Mouse (Mus musculus): Measurements from ENCODE around the gene Srrd. TPM values are rescaled to one million over a fixed set of nuclear protein-coding genes. Genes with fewer than 3 reads are reported as not detected.
A peak's percentile ranks its signal among the peaks of the same experiment; 100 is the strongest.

Srrd gene
- polyA plus RNA-seq, 1 experiment from 2014 or later: 10.4 TPM

GRCm38 (mm10) chr5:112369326-112369725 lies 26.5 kb upstream of the Srrd start:
- Histone ChIP-seq H3K36me3 (ENCODE audit: inconsistent target) (peaks cover 88% of the 10 kb centered on the region), H3K4me3 (ENCODE audit: inconsistent target) (no peak overlapping the region), H3K79me2 (ENCODE audit: inconsistent target) (no peaks in the 10 kb centered on the region), H3K27ac (no peak overlapping the region)
- 85% methylated on average over 13 of the region's 13 CpGs for WGBS (ENCODE audit: missing documents)

DNA sequence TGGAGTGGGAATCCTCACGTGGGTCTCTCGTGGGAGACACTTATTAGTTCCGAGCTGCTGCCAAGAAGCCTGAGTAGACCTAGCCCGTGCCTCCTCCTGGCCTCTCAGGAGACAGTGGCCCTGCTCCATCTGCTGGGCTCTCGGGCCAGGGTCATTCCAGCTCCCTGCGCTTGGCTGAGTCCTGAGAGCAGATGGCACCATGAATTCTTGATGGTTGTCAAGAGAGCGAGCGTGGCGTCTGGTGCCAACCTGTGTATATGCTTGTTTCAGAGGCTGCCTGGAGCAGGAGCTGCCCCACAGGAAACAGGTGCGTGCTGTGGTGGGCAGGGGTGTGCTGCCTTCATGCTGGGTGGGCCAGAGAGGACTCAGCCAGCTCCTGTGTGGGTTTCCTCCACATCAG lies 25.8 kb upstream of the Srrd start:
- Histone ChIP-seq H3K79me2 (ENCODE audit: inconsistent target) (no peaks in the 10 kb centered on the region), H3K4me3 (ENCODE audit: inconsistent target) (no peak overlapping the region), H3K36me3 (ENCODE audit: inconsistent target) (peaks cover 88% of the 10 kb centered on the region), H3K27ac (no peak overlapping the region)
- WGBS (ENCODE audit: missing documents): 92% methylated on average over 10 of the region's 10 CpGs

GRCm38 (mm10) chr5:112367929-112368328 lies 25.1 kb upstream of the Srrd start:
- 79% methylated on average over 12 of the region's 12 CpGs for WGBS (ENCODE audit: missing documents)
- Histone ChIP-seq H3K27ac (no peak overlapping the region), H3K79me2 (ENCODE audit: inconsistent target) (no peaks in the 10 kb centered on the region), H3K36me3 (ENCODE audit: inconsistent target) (peaks cover 88% of the 10 kb centered on the region), H3K4me3 (ENCODE audit: inconsistent target) (no peak overlapping the region)

DNA sequence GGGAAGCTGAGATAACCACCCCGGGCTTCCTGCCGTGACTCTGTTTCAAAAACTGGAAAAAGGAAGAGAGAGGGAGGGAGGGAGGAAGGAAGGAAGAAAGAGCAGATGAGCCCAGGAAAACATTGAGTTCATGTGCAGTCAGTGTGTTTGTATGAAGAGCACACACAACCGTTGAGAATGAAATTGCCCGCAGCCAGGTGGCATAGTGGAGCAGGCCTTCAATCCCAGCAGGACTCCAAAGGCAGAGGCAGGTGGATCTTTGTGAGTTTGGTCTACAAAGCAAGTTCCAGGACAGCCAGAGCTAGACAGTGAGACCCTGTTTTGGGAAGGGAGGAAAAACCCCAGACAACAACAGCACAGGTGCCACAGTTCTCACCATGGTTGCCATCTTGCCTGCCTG lies 24.5 kb upstream of the Srrd start:
- 89% methylated on average over 4 of the region's 4 CpGs for WGBS (ENCODE audit: missing documents)
- H3K4me3 ChIP-seq (ENCODE audit: inconsistent target): no peak overlapping the region
- H3K36me3 ChIP-seq (ENCODE audit: inconsistent target): peaks cover 85% of the 10 kb centered on the region
- H3K79me2 ChIP-seq (ENCODE audit: inconsistent target): no peaks in the 10 kb centered on the region
- H3K27ac ChIP-seq: no peak overlapping the region

- H3K79me2 ChIP-seq (ENCODE audit: inconsistent target): no peaks in the 10 kb centered on the region
- H3K27ac ChIP-seq: no peak overlapping the region
- H3K36me3 ChIP-seq (ENCODE audit: inconsistent target): peaks cover 85% of the 10 kb centered on the region
- whole genome bisulfite sequencing (ENCODE audit: missing documents): 94% methylated on average over 6 of the region's 6 CpGs
- no peak overlapping the region for H3K4me3 ChIP-seq (ENCODE audit: inconsistent target)
These were observed 24.0 kb upstream of the Srrd start for GRCm38 (mm10) chr5:112366879-112367278.

- no peaks in the 10 kb centered on the region for H3K79me2 ChIP-seq (ENCODE audit: inconsistent target)
- 93% methylated on average over 10 of the region's 10 CpGs for WGBS (ENCODE audit: missing documents)
- H3K4me3 ChIP-seq (ENCODE audit: inconsistent target): no peak overlapping the region
- peaks cover 63% of the 10 kb centered on the region for H3K36me3 ChIP-seq (ENCODE audit: inconsistent target)
- no peak overlapping the region for H3K27ac ChIP-seq
These were observed 21.5 kb upstream of the Srrd start for GRCm38 (mm10) chr5:112364184-112364797.

- no peak overlapping the region for H3K27ac ChIP-seq
- 100% methylated on average over 3 of the region's 3 CpGs for WGBS (ENCODE audit: missing documents)
- peaks cover 43% of the 10 kb centered on the region for H3K36me3 ChIP-seq (ENCODE audit: inconsistent target)
- no peak overlapping the region for H3K4me3 ChIP-seq (ENCODE audit: inconsistent target)
- H3K79me2 ChIP-seq (ENCODE audit: inconsistent target): no peaks in the 10 kb centered on the region
These were observed 17.2 kb upstream of the Srrd start for GRCm38 (mm10) chr5:112360077-112360476.

- H3K4me3 ChIP-seq (ENCODE audit: inconsistent target): no peak overlapping the region
- no peaks in the 10 kb centered on the region for H3K79me2 ChIP-seq (ENCODE audit: inconsistent target)
- 87% methylated on average over 4 of the region's 4 CpGs for WGBS (ENCODE audit: missing documents)
- H3K27ac ChIP-seq: no peak overlapping the region
- peaks cover 40% of the 10 kb centered on the region for H3K36me3 ChIP-seq (ENCODE audit: inconsistent target)
These were observed 16.7 kb upstream of the Srrd start for GRCm38 (mm10) chr5:112359520-112359919.

DNA sequence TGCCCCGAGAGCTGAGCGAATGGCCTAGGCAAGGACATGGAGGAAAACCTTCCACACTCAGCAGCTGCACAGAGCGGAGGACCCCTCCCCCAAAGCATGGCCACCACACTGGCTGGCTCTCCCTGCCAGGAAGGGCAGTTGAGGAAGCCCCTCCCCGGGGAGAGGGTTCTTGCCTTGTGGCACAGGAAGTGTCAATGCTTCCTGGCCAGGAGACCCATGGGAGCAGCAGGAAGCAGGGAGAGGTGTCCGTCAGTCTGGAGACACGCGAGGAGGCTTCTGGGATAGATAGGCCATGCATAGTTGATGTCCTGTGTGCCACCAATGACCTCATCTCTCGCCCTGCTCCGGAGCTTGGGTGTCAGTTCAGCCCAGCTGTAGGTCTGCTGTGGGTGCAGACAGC lies 13.5 kb upstream of the Srrd start:
- Histone ChIP-seq H3K79me2 (ENCODE audit: inconsistent target) (no peaks in the 10 kb centered on the region), H3K4me3 (ENCODE audit: inconsistent target) (no peak overlapping the region), H3K27ac (no peak overlapping the region), H3K36me3 (ENCODE audit: inconsistent target) (peaks cover 37% of the 10 kb centered on the region)
- WGBS (ENCODE audit: missing documents): 91% methylated on average over 9 of the region's 9 CpGs

DNA sequence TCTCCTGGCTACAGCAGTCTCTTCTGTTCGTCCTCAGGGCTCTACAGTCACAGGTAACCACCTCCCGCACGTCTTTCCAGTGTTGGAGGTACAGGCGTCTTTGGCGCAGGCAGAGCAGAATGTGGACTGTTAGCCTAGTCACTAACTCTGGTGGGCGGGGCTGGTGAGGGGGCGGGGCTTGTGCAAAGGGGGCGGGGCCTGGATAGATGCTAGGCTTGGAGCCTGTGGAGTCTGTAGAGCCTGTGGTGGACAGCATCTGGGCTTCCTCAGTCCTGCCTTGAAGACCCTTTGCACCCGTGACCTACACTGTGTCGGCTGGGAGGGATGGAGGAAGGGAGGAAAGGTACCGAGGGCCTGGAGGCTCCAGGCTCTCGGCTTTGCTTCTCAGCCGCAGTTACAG lies 13.1 kb upstream of the Srrd start, which contains the start of gene Gm6583:
Gm6583 (minus strand) TSS at position 124 of the 400 bp plus-strand sequence.
- Histone ChIP-seq H3K36me3 (ENCODE audit: inconsistent target) (peaks cover 41% of the 10 kb centered on the region), H3K79me2 (ENCODE audit: inconsistent target) (no peaks in the 10 kb centered on the region), H3K4me3 (ENCODE audit: inconsistent target) (no peak within 1 kb of the TSS), H3K27ac (peak within 1 kb of the TSS; percentile 31; the same call in 1 of the 2 replicates)
- WGBS (ENCODE audit: missing documents): 95% methylated on average over 7 of the region's 13 CpGs

- no peak overlapping the region for H3K4me3 ChIP-seq (ENCODE audit: inconsistent target)
- 38% methylated on average over 6 of the region's 6 CpGs for WGBS (ENCODE audit: missing documents)
- H3K36me3 ChIP-seq (ENCODE audit: inconsistent target): peaks cover 45% of the 10 kb centered on the region
- no peaks in the 10 kb centered on the region for H3K79me2 ChIP-seq (ENCODE audit: inconsistent target)
- peak overlapping the region; percentile 31; the same call in 1 of the 2 replicates for H3K27ac ChIP-seq
These were observed 12.7 kb upstream of the Srrd start for GRCm38 (mm10) chr5:112355493-112355892.

DNA sequence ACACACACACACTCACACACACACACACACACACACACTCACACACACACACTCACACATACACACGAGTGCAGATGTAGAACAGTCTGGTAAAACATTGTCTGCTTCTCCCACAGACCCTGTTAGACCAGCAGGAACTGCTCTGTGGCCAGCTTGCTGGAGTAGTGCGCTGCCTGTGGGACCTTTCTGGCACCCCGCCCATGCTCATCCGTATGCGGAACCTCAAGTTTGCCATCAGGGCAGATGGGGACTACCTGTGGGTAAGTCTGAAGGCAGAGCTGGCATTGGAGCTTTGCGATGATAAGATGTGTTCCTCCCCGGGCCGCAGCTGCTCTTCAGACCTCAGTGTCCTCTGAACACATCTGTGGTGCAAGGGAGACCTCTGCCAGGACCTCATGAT lies 6.3 kb upstream of the Srrd start:
- Histone ChIP-seq H3K36me3 (ENCODE audit: inconsistent target) (peaks cover 67% of the 10 kb centered on the region), H3K27ac (no peak overlapping the region), H3K4me3 (ENCODE audit: inconsistent target) (no peak overlapping the region), H3K79me2 (ENCODE audit: inconsistent target) (peaks cover 8% of the 10 kb centered on the region; the same call in 1 of the 2 replicates)
- 87% methylated on average over 7 of the region's 8 CpGs for WGBS (ENCODE audit: missing documents)

DNA sequence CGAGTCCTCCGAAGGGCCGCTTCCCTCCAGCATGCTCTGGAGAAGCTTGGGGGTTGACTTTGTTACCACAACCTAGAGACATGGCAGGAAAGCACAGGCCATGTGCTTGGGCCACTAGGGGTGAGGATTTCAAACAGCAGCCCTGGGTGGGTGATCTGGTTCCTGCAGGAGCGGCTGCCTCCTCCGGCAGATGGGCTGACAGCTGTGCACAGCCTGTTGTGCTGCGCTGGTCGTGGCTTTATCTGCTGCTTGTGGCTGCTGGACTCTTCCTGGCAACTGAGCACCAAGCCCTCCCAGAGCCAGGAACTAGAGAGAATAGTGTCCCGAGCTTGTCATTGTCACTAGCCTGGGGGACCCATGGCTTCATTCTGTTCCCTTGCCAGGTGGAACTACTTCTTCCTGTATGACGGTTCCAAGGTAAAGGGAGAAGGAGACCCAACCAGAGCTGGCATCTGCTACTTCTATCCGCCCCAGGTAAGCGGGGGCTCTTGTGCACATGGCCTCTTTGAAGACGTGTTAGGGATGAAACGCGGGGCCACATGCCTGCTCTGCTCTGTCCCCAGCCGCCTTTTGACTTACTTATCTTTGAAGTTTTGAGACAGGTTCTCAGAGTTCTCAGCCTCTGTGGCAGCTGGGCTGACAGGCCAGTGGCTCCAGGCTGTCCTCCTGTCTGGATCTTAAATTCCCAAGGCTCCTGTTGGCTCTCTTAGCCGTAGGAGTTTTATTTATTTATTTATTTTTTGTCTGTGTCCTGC lies 3.5 kb upstream of the Srrd start:
- peaks cover 48% of the 10 kb centered on the region for H3K36me3 ChIP-seq (ENCODE audit: inconsistent target)
- WGBS (ENCODE audit: missing documents): 96% methylated on average over 16 of the region's 16 CpGs
- no peak overlapping the region for H3K4me3 ChIP-seq (ENCODE audit: inconsistent target)
- H3K27ac ChIP-seq: no peak overlapping the region
- peaks cover 17% of the 10 kb centered on the region for H3K79me2 ChIP-seq (ENCODE audit: inconsistent target)

DNA sequence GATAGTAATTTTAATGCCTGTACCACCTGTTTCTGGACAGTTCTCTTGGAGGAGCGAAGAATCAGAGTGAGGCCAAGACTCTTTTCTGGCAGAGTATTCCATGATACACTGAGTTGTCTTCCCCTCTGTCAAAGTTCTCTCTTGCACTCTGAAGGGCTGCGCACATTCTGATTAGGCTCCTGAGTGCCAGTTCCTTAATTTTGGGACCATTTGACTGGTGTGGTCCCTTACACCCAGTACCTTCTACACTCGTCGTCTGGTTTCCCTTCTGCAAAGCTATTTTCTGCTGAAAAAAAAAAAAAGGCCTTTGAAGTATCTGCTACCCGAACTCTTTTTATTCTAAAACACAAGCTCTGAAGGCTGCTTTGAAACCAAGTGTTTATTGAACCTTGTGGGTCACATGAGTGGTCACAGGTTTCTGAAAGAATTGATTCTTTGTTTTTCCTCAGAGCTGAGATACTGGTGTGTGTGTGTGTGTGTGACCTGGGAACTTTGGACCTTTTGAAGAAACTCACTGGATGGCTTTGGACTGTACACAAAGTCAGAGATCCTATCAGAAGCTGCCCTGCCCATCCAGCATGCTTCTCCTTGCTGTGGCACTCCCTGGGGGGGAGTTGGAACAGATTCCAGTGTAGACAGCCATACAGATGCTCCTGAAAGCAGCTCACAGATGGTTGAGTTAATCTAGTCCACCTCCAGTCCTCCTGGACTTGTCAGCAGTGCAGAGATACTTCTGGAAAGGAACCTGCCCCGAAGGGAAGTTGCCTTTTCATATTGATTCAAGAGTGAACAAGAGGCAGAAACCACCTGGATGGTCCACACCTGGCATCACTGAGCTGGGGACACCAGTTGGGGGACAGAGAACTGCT lies 1.5 kb upstream of the Srrd start:
- H3K79me2 ChIP-seq (ENCODE audit: inconsistent target): peaks cover 34% of the 10 kb centered on the region
- H3K4me3 ChIP-seq (ENCODE audit: inconsistent target): no peak overlapping the region
- 42% methylated on average over 6 of the region's 6 CpGs for WGBS (ENCODE audit: missing documents)
- H3K36me3 ChIP-seq (ENCODE audit: inconsistent target): peaks cover 34% of the 10 kb centered on the region
- H3K27ac ChIP-seq: no peak overlapping the region

Data from macrophage (primary cell).